ENCODE assay signal across 12 mouse cellular contexts in the genomic region with DNA sequence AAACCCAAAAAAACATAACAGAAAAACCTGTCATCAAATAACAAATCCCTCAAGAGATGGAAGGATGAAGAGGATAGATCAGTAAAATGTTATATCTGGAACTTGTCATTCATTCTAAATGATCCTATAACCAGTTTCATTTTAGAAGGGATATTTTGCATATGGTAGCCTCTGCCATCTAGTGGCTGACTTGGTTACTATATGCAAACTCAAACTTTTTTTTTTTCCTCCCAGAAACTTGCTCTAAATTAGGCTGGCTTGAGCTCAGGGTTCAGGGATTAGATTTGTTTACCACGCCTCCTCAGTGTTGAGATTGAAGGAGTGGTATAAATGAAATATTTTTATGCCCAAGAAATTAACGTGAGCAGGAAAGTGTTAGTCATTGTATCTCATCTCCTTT. TPM values are rescaled to one million over a fixed set of nuclear protein-coding genes. Genes with fewer than 3 reads are reported as not detected.
DNase-seq lines count a peak whose midpoint lies in the region; ATAC-seq and TF ChIP-seq lines count a peak whose summit lies in the region.
"Had no signal": no experiment of that assay in that cellular context is flagged by ENCODE, and none has a peak within 500 bp of the region (broad histone marks: within the 10 kb centered on the region; RNA-seq: fewer than 3 reads in every experiment).

No protein-coding gene starts in this region.

- H3K9me3 ChIP-seq in embryonic facial prominence, embryonic 11.5 days (replicated peaks; ENCODE audit: control insufficient read depth, low read length) = no peaks in the 10 kb centered on the region
- no peaks in the 10 kb centered on the region for H3K9me3 ChIP-seq in embryonic facial prominence, embryonic 10.5 days
- H3K9me3 ChIP-seq in liver, embryonic 14.5 days (ENCODE audit: control insufficient read depth, low read length) = no peaks in the 10 kb centered on the region
- no peaks in the 10 kb centered on the region for H3K9me3 ChIP-seq in liver, embryonic 11.5 days (ENCODE audit: control insufficient read depth, low read length)
- H3K9me3 ChIP-seq: G1E; limb, embryonic 12.5 days had no signal

- H3K27ac ChIP-seq in embryonic facial prominence, embryonic 11.5 days (replicated peaks; ENCODE audit: low read depth, low read length) = no peak overlapping the region
- H3K27ac ChIP-seq in embryonic facial prominence, embryonic 10.5 days (replicated peaks) = no peak overlapping the region
- no peak overlapping the region for H3K27ac ChIP-seq in liver, embryonic 14.5 days
- no peak overlapping the region for H3K27ac ChIP-seq in liver, embryonic 11.5 days (ENCODE audit: low read depth, low read length)
- H3K27ac ChIP-seq: limb, embryonic 12.5 days had no signal

- H3ac ChIP-seq in myocyte (ENCODE audit: control insufficient read depth, insufficient read length) = no peak overlapping the region

- H3K79me2 ChIP-seq in myocyte (ENCODE audit: control insufficient read depth, insufficient read depth) = no peaks in the 10 kb centered on the region

- TF ChIP-seq POLR2A in brain, embryonic 14.5 days (IDR thresholded peaks at IDR 0.05; ENCODE audit: borderline replicate concordance, extremely low read depth, insufficient read depth, insufficient read length, poor library complexity, severe bottlenecking) = no peak
- TF ChIP-seq POLR2A in myocyte (IDR thresholded peaks at IDR 0.05; ENCODE audit: insufficient read length, low read depth) = no peak

- H3K36me3 ChIP-seq in embryonic facial prominence, embryonic 11.5 days (replicated peaks; ENCODE audit: control insufficient read depth, insufficient read depth, low read depth, low read length) = no peaks in the 10 kb centered on the region
- H3K36me3 ChIP-seq in embryonic facial prominence, embryonic 10.5 days (replicated peaks) = no peaks in the 10 kb centered on the region
- no peaks in the 10 kb centered on the region for H3K36me3 ChIP-seq in liver, embryonic 14.5 days (replicated peaks; ENCODE audit: control insufficient read depth, insufficient read depth, low read depth)
- H3K36me3 ChIP-seq in liver, embryonic 11.5 days (ENCODE audit: control insufficient read depth, insufficient read depth, low read length) = no peaks in the 10 kb centered on the region
- no peaks in the 10 kb centered on the region for H3K36me3 ChIP-seq in myocyte (ENCODE audit: control insufficient read depth, insufficient read depth)
- H3K36me3 ChIP-seq: G1E; limb, embryonic 12.5 days had no signal

- TF ChIP-seq CTCF in liver, embryonic 14.5 days (IDR thresholded peaks at IDR 0.05; ENCODE audit: low read depth) = peak; percentile 33; the same call in 1 of the 2 replicates
- TF ChIP-seq CTCF in brain, embryonic 14.5 days (IDR thresholded peaks at IDR 0.05; ENCODE audit: borderline replicate concordance, extremely low read depth, insufficient read depth, insufficient read length) = peak; percentile 11; the same call in 1 of the 2 replicates

- no peak for ATAC-seq in embryonic facial prominence, embryonic 11.5 days (replicated peaks; ENCODE audit: insufficient number of reproducible peaks, low FRiP score, low TSS enrichment, low read depth)
- ATAC-seq in liver, embryonic 14.5 days (ENCODE audit: insufficient read depth) = no peak
- no peak for ATAC-seq in liver, embryonic 11.5 days (replicated peaks; ENCODE audit: low FRiP score)

- peak; percentile 32 for DNase-seq in embryonic facial prominence, embryonic 11.5 days (ENCODE audit: low spot score)
- DNase-seq in embryonic facial prominence, embryonic 10.5 days (ENCODE audit: low spot score) = no peak
- no peak for DNase-seq in liver, embryonic 14.5 days (ENCODE audit: low read depth in 3 of 3, low spot score in 3 of 3)
- DNase-seq in liver, embryonic 11.5 days (ENCODE audit: low spot score) = no peak
- peak; percentile 66 for DNase-seq in brain, embryonic 14.5 days (ENCODE audit: low read depth)
- DNase-seq in adrenal gland, postnatal 14 days = no peak
- DNase-seq in spleen, postnatal 14 days (ENCODE audit: low spot score in 2 of 2) = no peak

- H3K4me1 ChIP-seq in embryonic facial prominence, embryonic 11.5 days (ENCODE audit: control insufficient read depth, insufficient read depth, low read length) = no peaks in the 10 kb centered on the region
- no peaks in the 10 kb centered on the region for H3K4me1 ChIP-seq in embryonic facial prominence, embryonic 10.5 days
- no peaks in the 10 kb centered on the region for H3K4me1 ChIP-seq in liver, embryonic 14.5 days (replicated peaks; ENCODE audit: control insufficient read depth in 2 of 2, insufficient read depth in 2 of 2, low read length in 1 of 2)
- H3K4me1 ChIP-seq in liver, embryonic 11.5 days (replicated peaks; ENCODE audit: control insufficient read depth, insufficient read depth, low read length) = no peaks in the 10 kb centered on the region
- H3K4me1 ChIP-seq: limb, embryonic 12.5 days had no signal

- no peak overlapping the region for H3K4me3 ChIP-seq in embryonic facial prominence, embryonic 11.5 days (ENCODE audit: low read depth, low read length)
- no peak overlapping the region for H3K4me3 ChIP-seq in embryonic facial prominence, embryonic 10.5 days
- no peak overlapping the region for H3K4me3 ChIP-seq in liver, embryonic 14.5 days (ENCODE audit: insufficient read depth in 1 of 2, low read depth in 2 of 2, low read length in 2 of 2)
- no peak overlapping the region for H3K4me3 ChIP-seq in liver, embryonic 11.5 days (ENCODE audit: low read depth, low read length)
- no peak overlapping the region for H3K4me3 ChIP-seq in myocyte
- H3K4me3 ChIP-seq: erythroblast, embryonic 14.5 days; limb, embryonic 12.5 days had no signal

- no peak overlapping the region for H3K4me2 ChIP-seq in embryonic facial prominence, embryonic 11.5 days (ENCODE audit: low read depth, low read length)
- H3K4me2 ChIP-seq in liver, embryonic 14.5 days (ENCODE audit: low read depth) = no peak overlapping the region
- no peak overlapping the region for H3K4me2 ChIP-seq in liver, embryonic 11.5 days
- H3K4me2 ChIP-seq in myocyte (ENCODE audit: low read depth) = peak overlapping the region; percentile 42
- H3K4me2 ChIP-seq: limb, embryonic 12.5 days had no signal

- H3K9ac ChIP-seq in embryonic facial prominence, embryonic 11.5 days (replicated peaks; ENCODE audit: low read length) = no peak overlapping the region
- H3K9ac ChIP-seq in liver, embryonic 14.5 days (replicated peaks) = no peak overlapping the region
- no peak overlapping the region for H3K9ac ChIP-seq in liver, embryonic 11.5 days (ENCODE audit: low read depth, low read length)
- H3K9ac ChIP-seq: limb, embryonic 12.5 days had no signal

- no peak for TF ChIP-seq EP300 in liver, embryonic 14.5 days (IDR thresholded peaks at IDR 0.05; ENCODE audit: low read depth)

- no peaks in the 10 kb centered on the region for H3K27me3 ChIP-seq in embryonic facial prominence, embryonic 11.5 days (ENCODE audit: control insufficient read depth, insufficient read depth, low read length)
- H3K27me3 ChIP-seq in embryonic facial prominence, embryonic 10.5 days (replicated peaks; ENCODE audit: low read depth, poor library complexity, severe bottlenecking) = no peaks in the 10 kb centered on the region
- H3K27me3 ChIP-seq in liver, embryonic 14.5 days (ENCODE audit: control insufficient read depth, insufficient read depth, low read length) = no peaks in the 10 kb centered on the region
- H3K27me3 ChIP-seq in liver, embryonic 11.5 days (replicated peaks; ENCODE audit: control insufficient read depth, insufficient read depth, low read length) = no peaks in the 10 kb centered on the region
- H3K27me3 ChIP-seq in myocyte (ENCODE audit: control insufficient read depth, insufficient read depth, insufficient read length) = no peaks in the 10 kb centered on the region
- H3K27me3 ChIP-seq: limb, embryonic 12.5 days had no signal

- WGBS in embryonic facial prominence, embryonic 11.5 days = 26% methylated on average over 2 of the region's 2 CpGs
- 31% methylated on average over 2 of the region's 2 CpGs for WGBS in embryonic facial prominence, embryonic 10.5 days
- WGBS in liver, embryonic 14.5 days (ENCODE audit: insufficient replicate concordance) = 11% methylated on average over 2 of the region's 2 CpGs
- 29% methylated on average over 2 of the region's 2 CpGs for WGBS in liver, embryonic 11.5 days

TF ChIP-seq in myocyte, 11 proteins besides CTCF, POLR2A, EP300 and RAD21:
- no peak for TF ChIP-seq MYOD1 (IDR thresholded peaks at IDR 0.05; ENCODE audit: control insufficient read depth in 1 of 3, insufficient read length in 2 of 3, low read depth in 2 of 3)
TF ChIP-seq in myocyte: peak in this region for 0.

RNA-seq across cellular contexts. Expression of a gene that starts 27.3 kb away (rescaled TPM):
- polyA plus RNA-seq in embryonic facial prominence, embryonic 11.5 days (2014; fragmentation: Nextera tagmentation; extraction: Ambion mirVana) = not detected in 2 replicates
- polyA plus RNA-seq in embryonic facial prominence, embryonic 10.5 days (2016; fragmentation: Nextera tagmentation; extraction: Ambion mirVana) = not detected in 2 replicates
- not detected in 2 replicates for polyA plus RNA-seq in liver, embryonic 14.5 days (2012; rRNA removed)
- not detected in 2 replicates for polyA plus RNA-seq in liver, embryonic 14.5 days (2014; fragmentation: Nextera tagmentation; extraction: Ambion mirVana)
- polyA plus RNA-seq in liver, embryonic 11.5 days (2014; fragmentation: Nextera tagmentation; extraction: Ambion mirVana) = not detected in 2 replicates
- not detected in 2 replicates for polyA plus RNA-seq in brain, embryonic 14.5 days (2012; rRNA removed)
- polyA plus RNA-seq in myocyte (2012; fragmentation: generic; extraction: Trizol) = not detected
- not detected in 2 replicates for total RNA-seq in adrenal gland, postnatal 14 days (2021)
- total RNA-seq: G1E had no signal
- polyA plus RNA-seq: erythroblast, embryonic 14.5 days; G1E; limb, embryonic 12.5 days; spleen, adult 2 months had no signal

Comparison
In these comparisons a context has a peak if more than half of its experiments do, and no peak if none do; other contexts are left out.
1. DNase-seq: peak in embryonic facial prominence, embryonic 11.5 days (single experiment) and brain, embryonic 14.5 days (single experiment); none in embryonic facial prominence, embryonic 10.5 days (single experiment), liver, embryonic 14.5 days (0 of 3), liver, embryonic 11.5 days (single experiment), adrenal gland, postnatal 14 days (single experiment) and spleen, postnatal 14 days (0 of 2).